Mouse (Mus musculus): ENCODE measurements around the gene Me3.

DNA sequence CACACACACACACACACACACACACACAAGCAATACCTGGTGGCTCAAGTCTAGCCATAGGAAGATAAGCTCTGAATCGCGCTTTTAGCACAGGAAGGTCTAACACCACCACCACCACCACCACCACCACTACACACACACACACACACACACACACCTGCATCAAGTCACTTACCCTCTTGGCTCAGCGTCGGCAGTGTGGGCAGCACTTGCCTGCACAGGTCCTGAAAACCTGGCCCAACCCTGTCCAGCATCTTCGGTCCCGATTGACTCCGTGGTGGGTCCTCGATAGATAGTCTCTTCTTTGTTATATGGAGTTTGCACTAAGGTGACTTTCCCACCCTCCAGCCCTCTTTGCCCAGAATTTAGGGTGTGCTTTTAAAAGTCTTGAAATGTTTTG is 270.8 kb downstream of the Me3 start:
- TF ChIP-seq CTCF (IDR thresholded peaks at IDR 0.05) (no peak), EP300 (IDR thresholded peaks at IDR 0.05; ENCODE audit: insufficient read depth, low read depth, low read length) (no peak), POLR2A (IDR thresholded peaks at IDR 0.05; ENCODE audit: insufficient read depth, low read depth, low read length) (no peak)
